Mouse (Mus musculus) kidney, adult 2 months (tissue): ENCODE results near the gene Pemt.

Source experiments
- CTCF ChIP-seq: fragments of 200-500 bp; conservative IDR thresholded peaks from 2 replicates; pipeline ENCODE4 v1.5.1; 2011; ENCODE audit warnings: low read depth, mild to moderate bottlenecking, control low read depth, low read length, moderate library complexity, mixed read lengths; ENCODE audit not compliant: insufficient read depth, insufficient read length
- POLR2A ChIP-seq: fragments of 200-500 bp; IDR thresholded peaks from one replicate; pipeline ENCODE4 v1.6.1; 2011; ENCODE audit warnings: low read depth, low read length, control low read depth

- TF ChIP-seq POLR2A, result no peak
- no peak for TF ChIP-seq CTCF
Measured at GRCm38 (mm10) chr11:59921265-59921664, 125.0 kb downstream of the Pemt start.
